Mouse (Mus musculus): ENCODE data around the gene Nf2. TPM values are rescaled to one million over a fixed set of nuclear protein-coding genes. Genes with fewer than 3 reads are reported as not detected.

Nf2 gene
- total and polyA plus RNA-seq, 3 experiments: 87.8 to 130 (median 94.6) TPM

DNA sequence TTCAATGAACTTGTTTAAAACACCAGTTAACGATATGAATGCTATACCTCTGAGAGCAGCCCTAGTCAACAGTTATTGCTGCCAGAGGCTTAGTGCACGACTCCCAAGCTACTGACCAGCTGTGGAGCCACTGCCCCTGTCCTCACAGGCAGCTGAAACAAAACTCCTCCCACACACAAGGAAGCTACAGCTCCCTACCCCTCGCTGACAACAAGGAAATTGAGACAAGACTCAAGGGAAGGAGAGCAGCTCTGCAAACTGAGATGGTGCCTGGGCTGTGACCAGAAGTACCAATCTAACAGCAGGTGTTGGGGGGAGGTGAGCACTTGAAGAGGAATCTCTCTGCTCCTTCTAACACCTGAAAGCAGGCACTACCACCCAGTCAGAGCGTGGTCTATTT is 48.7 kb downstream of the Nf2 start:
- no peak for DNase-seq

- no peak for DNase-seq
These were observed 56.3 kb downstream of the Nf2 start for GRCm38 (mm10) chr11:4793006-4793405.

GRCm38 (mm10) chr11:4791549-4791948 is 57.8 kb downstream of the Nf2 start:
- no peak for DNase-seq

DNA sequence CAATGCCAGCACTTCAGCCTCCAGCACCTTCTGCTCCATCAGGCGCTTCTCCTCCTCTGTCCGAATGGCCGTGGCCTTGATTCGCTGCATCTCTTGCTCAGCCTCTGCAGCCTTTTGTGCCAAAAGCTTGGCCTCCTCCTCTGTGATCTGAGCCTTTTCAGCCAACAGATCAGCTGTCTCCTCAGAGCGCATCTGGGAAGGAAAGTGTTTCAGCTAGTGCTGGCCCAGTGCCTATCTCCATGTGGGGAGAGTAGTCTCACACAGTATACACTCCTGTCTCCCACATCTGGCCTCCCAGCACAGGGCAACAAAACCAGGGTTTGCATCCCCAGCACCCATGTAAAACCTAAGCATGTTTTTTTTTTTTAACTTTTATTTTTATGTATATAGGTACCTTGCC is 59.6 kb downstream of the Nf2 start:
- DNase-seq: no peak

GRCm38 (mm10) chr11:4784629-4785142 is 64.7 kb downstream of the Nf2 start:
- no peak for DNase-seq

DNA sequence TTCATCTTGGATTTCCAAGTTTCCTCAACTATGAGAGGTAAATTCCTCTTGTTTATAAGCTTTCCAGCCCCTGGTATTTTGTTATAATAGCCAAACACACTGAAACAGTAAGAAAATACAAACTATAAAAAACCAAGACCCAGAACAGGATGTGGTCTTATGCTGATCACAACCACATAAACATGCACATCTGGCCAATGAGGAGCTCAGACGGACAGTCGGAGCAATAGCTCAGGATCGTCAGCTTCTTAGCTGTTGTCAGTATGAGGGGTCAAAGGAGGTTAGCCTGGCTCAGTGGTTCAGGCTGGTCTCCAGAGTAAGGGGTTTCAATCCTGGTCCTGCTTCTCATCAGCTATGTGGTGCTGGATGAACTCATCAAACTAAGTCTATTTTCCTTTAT is 66.2 kb downstream of the Nf2 start:
- DNase-seq: no peak

DNA sequence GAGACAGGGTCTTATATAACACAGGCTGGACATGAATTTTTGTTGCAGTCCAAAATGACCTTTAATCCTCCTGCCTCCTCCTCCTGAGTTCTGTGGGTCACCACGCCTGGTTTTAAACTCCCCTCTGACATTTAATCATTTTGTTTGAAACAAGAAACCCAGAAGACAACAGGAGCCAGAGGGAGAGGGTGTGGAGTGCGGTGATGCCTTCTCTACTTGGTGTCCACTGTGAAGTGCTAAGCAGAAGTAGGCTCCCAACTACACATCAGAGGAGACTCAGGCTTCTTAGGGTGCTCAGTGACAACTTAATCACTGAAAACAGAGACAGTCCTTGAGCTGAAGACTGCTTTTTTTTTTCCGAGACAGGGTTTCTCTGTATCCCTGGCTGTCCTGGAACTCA is 68.4 kb downstream of the Nf2 start:
- DNase-seq: no peak

DNA sequence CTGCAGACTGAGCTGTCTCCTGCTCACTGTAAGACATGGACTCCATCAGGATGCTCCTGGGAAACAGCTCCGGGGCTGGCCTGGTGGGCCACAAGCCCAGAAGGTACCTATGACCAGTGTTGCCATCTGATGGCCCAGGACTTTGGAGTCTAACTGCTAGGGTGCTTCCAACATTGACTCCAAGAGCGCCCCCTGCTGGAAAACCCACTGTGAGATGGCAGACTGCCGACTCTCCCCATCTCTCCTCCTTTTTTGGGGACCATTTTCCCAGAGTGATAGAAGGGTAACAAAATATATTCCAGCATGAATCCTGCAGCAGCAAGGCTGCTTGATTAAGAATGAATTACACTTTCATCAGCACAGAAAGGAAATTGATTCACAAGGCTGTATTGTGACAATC is 76.4 kb downstream of the Nf2 start:
- peak; percentile 60 for DNase-seq

- DNase-seq: no peak
These were observed 77.6 kb downstream of the Nf2 start for GRCm38 (mm10) chr11:4771756-4772155.

DNA sequence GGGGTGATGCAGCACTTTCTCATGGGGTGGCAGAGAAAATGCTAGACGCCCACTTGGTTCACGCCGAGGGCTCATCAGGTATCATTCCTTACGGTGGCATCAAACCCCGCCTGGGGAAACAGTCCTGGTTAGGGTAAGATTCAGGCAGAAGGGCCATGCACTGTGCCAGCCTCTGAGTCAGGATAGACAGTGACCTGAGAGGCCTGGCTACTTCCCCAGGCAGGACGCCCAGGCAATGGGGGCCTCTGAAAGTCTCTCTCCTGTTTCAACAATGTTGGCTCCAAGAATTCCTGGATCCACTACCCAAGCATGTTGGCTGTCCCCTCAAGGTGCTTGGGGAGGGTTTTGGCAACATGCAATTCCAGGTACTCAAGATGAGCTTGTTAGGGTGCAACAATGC is 79.5 kb downstream of the Nf2 start:
- DNase-seq: peak; percentile 23

DNA sequence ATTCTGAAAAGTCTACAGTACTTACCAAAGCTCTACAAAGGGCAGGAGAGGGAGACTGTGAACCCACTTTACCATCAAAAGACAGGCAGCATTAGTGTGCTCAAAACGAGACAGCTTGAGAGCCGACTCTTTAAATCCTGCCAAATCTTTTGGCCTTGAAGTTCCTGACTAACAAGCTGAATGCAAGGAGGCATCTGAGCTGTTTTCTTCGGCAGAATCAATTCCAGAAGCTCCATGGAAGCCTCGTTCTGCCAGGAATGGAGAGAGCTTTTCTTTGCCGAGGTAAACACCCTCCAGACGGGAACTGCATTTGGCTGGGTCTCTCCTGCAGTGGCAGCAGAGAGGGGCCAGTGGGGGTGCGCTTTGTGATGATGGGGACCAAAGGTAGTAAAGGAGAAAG is 80.0 kb downstream of the Nf2 start:
- peak; percentile 25 for DNase-seq

- no peak for DNase-seq
These were observed 80.9 kb downstream of the Nf2 start for GRCm38 (mm10) chr11:4768399-4768798.

DNA sequence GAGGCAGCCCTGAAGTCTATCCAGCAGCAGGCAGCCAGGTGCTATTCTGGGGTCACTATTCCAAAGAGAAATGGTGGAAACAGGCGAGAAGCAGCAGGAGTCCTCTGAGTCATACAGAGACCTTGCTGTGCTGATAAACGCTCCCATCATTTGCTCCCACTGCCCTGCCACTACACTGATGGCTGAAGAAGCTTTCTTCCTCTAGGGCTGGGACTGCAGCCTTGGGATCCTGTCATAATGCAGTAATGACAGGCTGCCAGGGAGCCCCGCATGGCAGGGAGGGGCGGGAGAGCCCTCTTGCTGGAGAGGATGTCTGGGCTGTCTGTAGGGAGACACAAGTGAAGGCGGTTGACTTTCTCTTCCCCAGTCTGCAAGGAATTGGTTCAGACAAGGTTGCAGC is 84.9 kb downstream of the Nf2 start:
- peak; percentile 75 for DNase-seq

GRCm38 (mm10) chr11:4763631-4764030 is 85.7 kb downstream of the Nf2 start:
- no peak for DNase-seq

- DNase-seq: no peak
These were observed 86.8 kb downstream of the Nf2 start for GRCm38 (mm10) chr11:4762511-4762910.

GRCm38 (mm10) chr11:4761991-4762390 is 87.3 kb downstream of the Nf2 start:
- DNase-seq: no peak

- no peak for DNase-seq
These were observed 88.9 kb downstream of the Nf2 start for GRCm38 (mm10) chr11:4760438-4760837.

- no peak for DNase-seq
These were observed 91.6 kb downstream of the Nf2 start for GRCm38 (mm10) chr11:4757789-4758158.

GRCm38 (mm10) chr11:4756984-4757788 is 92.2 kb downstream of the Nf2 start:
- no peak for DNase-seq

DNA sequence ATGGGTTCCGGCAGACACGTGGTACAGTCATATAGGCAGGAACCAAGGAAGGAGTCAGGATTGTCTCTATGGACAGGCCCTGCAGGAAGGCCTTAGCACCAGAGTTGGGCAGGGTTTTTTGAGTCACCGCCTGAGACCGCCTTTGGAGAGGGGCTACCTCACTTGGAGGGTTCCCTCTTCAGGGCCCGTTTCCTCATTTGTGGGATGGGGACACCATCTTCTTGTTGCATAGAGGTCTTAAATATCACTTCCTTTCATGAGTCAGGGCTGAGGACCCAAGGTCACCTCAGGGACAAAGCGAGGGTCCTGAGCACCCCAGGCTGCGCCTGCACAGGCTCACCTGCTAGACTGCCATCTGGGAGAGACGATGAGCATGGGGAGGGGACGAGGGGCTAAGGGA is 92.9 kb downstream of the Nf2 start:
- DNase-seq: no peak

DNA sequence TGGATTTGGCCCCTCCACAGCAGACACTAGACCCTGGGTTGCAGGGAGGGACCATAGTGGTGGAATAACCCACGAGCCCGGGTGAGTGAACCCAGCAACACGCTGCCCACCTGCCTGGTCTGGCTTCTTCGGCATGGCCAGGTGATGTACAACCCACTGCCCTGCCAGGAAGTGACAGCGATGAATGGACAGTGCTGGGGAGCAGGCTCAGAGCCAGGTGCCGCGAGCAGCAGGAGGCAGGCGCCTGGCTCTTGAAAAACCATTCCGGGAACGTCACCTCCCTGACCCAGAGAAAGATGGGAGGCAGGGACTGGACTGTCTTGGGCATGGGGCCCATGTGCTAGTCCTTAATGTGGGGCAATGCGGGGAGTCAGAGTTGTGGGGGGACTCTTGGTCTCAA is 94.5 kb downstream of the Nf2 start:
- DNase-seq: no peak

DNA sequence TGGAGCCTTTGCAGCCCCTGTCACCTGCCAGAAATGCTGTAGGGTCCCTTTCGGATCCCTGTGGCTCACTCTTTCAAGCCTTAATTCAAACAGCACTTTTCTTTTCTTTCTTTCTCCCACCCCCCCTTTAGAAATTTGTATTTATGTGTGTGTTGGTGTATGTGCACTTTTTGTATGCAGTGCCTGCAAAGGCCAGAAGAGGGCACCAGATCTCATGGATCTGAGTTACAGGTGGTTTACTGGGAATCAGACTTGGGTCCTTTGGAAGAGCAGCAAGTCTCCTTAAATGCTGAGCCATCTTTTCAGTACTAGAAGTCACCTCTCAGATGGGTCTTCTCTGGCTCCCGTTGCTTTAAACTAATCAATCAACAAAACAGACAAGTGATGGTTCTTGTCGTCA is 95.3 kb downstream of the Nf2 start:
- no peak for DNase-seq

DNA sequence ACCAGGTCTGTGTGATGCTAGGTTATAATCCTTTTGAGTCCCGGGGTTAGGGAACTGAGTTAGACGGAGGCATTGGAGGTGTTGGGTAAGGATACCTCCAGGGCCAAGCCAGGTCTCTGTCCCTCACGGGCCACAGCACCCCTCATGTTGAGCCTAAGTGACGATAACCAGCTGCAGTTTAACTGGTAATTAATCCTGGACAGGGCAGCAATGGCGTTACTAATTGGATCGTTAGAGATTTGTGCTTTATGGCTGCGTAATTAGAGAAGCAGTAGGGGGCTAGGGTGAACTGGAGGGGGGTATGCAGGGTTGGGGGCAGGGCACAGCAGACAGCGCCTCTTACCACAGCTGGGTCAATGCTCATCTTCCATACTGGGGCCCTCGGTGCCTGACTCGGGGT is 96.5 kb downstream of the Nf2 start:
- no peak for DNase-seq

- DNase-seq: peak; percentile 83
These were observed 99.1 kb downstream of the Nf2 start for GRCm38 (mm10) chr11:4750263-4750662.
